Mouse (Mus musculus) hematopoietic stem cell, adult 5-6 weeks (primary cell): Measurements from ENCODE around the gene Ptges3l. TPM values are rescaled to one million over a fixed set of nuclear protein-coding genes. Genes with fewer than 3 reads are reported as not detected.
"Not testable (repeated sequence)": the region's sequence is repeated elsewhere in the genome, so short reads cannot be mapped to it uniquely, and the experiment has no call there.

Experiments
- ATAC-seq, 2 experiments: fragments of 125-278 bp in 1 of 2; replicated peaks in 1 of 2; 2 replicates each; pipeline ENCODE4 v1.8.0; 2016 to 2017; ENCODE audit warnings: inconsistent platforms in 2 of 2, mild to moderate bottlenecking in 2 of 2, moderate number of reproducible peaks in 2 of 2, low read depth in 1 of 2, moderate TSS enrichment in 1 of 2; ENCODE audit not compliant: low FRiP score in 2 of 2, poor library complexity in 2 of 2, severe bottlenecking in 2 of 2, insufficient read depth in 1 of 2, low TSS enrichment in 1 of 2
- total RNA-seq: library from RNA; stranded (forward); fragments of 172-1452, 232-1000 nt; gene quantifications from 2 replicates; pipeline ENCODE4 v1.2.3, GENCODE M21; 2017

The Ptges3l gene
- total RNA-seq, result 1.0 TPM in 1 of 2 replicates, not detected in the other

DNA sequence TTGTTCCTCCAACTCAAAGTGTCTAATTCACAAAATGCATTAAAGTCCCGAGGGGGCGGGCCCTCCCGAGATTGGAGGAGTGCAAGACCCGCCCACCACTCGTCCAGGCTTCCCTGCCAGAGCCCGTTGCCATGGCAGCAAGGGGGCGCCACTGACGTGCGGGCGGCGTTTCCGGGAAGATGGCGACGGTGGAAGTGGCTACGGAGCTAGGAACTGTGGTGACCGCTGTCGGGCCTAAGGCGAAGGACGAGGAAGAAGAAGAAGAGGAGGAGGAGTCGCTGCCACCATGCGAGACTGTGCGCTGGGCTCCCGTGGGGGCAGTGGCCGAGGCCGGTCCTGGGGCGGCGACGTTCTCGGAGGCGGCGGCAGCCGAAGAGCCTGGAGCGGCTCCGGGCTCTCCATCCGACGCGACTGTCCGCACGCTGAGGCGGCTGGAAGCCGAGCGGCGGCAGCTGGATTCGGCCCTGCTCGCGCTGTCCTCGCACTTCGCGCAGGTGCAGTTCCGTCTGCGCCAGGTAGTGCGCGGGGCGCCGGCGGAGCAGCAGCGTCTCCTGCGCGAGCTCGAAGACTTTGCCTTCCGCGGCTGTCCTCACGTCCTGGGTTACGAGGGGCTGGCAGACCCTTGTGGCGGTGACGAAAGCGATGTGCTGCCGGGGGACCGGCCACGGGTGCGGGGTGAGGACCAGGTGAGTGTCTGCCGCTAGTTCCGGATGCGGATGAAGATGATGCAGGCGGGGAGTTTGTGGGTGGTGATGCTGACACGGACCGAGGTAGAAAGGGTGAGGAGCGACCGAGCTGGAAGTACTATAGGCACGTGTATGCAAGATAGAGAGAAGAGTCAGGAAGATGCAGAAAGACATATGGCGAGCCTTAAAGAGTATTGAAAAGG, at the start of gene Ptges3l, which contains the start of gene Rundc1:
TSS of gene Ptges3l (minus strand) at position 409 of the 889 bp plus-strand sequence.
TSS of gene Rundc1 (plus strand) at position 161 of the 889 bp plus-strand sequence.
- ATAC-seq, result peak; percentile 97 to 98

DNA sequence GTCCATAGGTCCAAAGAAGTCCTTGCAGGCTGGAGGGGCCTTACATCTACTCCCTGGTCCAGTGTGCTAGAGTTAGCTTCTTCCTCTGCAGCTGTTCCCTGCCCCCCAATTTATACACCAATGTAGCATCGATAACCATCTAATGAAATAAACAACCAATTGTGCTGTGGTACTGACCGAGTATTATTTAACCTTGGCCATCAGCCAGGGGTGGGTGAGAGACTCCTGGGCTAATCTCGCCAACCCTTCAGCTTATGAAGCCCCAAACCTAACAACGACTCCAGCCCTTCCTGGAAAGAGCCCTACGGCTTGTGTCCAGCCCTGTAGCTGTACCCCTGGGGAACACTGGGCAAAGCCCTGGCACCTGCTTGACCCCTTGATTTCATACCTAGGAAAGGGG, 49.2 kb upstream of the Ptges3l start:
- ATAC-seq, result no peak

DNA sequence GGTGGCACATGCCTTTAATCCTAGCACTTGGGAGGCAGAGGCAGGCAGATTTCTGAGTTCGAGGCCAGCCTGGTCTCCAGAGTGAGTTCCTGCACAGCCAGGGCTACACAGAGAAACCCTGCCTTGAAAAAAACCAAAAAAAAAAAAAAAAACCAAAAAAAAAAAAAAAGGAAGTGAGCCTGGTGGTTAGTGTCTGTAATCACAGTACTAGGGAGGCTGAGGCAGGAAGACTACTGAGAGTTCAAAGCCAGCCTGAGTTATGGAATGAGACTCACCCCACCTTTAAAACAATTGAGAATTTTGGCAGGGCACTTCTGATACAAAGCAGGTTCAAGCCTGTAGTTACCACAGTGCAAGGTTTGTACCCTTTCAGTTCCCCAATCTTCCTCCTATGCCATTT, 48.6 kb upstream of the Ptges3l start:
- ATAC-seq, result not testable (repeated sequence)

DNA sequence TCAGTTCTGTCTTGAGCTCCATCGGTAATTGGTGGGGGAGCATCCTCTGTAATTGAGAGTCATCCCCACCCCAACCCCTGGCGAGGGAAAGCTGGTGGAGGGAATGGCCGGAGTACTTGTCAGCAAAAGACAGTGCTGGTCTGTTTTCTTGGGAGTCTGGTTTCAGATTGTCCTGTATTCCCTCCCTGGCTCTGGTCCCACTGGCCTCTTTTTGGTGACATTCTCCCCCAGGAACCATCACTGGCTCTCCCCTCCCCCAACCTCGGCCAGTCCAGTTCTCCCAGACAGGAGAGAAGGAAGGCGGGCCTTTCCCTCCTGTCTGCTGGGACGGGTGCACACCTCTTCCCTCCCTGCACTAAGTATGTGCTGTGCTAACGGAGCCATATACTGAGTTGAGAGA, 47.2 kb upstream of the Ptges3l start:
- ATAC-seq, result no peak

DNA sequence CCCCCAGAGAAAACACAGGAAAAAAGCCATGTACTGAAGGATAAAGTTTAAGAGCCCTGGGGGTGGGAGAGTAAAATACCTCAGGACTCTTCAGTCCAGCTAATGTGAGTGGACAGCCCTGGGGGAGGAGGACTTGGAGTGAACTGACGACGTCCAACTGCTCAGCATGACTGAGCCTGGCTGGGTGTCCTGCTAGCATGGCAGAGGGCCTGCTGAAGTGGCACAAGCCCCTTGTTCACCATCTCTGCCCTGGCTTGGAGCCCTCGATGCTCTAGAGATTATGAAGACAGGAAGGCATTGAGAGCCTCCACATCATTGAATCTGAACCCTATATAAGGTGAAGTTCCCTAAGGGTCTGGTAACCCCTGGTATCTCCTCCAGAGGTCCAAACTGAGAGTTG, 46.8 kb upstream of the Ptges3l start:
- ATAC-seq, result no peak

DNA sequence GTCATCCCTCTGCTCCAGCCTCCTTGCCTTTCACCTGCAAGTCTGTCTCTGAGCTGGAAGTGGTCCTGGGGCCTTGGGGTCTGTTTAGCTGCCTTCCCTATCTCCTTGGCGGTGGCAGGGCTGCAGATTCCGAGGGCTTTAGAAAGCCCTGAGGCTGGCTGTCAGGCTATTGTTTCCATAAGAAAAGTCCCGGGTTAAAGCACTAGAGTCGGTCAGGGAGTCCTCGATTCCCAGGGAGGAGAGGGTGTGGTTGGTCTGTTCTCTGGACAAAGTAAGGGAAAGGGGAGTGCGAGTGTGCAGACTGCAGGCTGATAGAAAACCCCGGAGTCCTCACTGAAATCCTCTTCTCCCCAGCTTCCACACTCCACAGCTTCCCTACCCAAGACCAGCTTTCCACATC, 45.1 kb upstream of the Ptges3l start:
- ATAC-seq, result no peak

DNA sequence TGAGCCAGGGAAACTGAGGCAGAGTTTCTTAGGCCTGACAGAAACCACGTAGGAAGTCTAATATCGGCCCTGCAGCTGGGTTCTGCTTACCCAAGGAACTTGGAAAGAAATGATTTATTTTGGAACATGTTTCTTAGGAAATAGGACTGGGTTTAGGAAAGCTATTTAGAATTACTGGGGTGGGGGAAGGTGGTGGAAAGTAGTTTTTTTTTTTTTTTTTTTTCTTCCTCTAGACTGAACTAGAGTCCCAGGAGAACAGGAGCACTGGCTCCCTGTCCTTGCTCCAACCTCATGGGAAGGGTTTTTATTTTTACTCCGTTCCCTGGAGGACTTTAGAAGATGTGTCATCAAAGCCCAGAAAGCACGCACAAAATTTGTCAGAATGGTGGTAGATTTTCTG, 44.0 kb upstream of the Ptges3l start:
- ATAC-seq, result no peak

DNA sequence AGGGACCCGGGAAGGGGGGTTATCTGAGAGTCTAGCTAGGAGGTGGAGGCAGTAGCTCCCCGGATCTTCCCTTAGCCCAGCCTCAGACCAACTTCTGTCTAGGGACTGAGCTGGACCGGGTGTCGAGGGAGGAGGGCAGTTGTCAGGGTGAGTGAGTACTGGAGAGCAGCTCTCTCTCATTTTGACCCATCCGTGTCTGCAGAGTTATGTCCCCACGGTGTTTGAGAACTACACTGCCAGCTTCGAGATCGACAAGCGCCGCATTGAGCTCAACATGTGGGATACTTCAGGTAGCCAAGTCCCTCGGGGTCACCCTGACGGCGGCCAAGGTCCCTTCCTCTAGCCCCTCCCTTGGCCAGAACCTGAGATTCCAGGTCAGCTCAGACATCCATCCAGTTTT, 43.6 kb upstream of the Ptges3l start:
- no peak for ATAC-seq

DNA sequence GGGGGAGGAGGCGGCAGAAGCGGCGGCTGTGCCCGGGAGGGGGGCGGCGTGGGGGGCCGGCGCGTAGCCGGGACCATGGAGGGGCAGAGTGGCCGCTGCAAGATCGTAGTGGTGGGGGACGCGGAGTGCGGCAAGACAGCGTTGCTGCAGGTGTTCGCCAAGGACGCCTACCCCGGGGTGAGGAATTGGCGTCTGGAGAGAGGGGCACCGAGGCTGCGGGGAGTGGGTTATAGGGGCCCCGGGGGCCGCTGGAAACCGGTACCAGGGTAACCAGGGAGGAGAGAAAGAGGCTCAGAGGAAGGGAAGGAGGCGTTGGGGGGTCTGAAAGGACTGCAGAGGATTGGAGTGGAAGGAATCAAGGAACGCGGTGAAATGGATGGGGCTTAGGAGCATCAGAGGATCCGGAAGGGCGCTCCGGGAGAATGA, 43.1 kb upstream of the Ptges3l start:
- ATAC-seq, result no peak

DNA sequence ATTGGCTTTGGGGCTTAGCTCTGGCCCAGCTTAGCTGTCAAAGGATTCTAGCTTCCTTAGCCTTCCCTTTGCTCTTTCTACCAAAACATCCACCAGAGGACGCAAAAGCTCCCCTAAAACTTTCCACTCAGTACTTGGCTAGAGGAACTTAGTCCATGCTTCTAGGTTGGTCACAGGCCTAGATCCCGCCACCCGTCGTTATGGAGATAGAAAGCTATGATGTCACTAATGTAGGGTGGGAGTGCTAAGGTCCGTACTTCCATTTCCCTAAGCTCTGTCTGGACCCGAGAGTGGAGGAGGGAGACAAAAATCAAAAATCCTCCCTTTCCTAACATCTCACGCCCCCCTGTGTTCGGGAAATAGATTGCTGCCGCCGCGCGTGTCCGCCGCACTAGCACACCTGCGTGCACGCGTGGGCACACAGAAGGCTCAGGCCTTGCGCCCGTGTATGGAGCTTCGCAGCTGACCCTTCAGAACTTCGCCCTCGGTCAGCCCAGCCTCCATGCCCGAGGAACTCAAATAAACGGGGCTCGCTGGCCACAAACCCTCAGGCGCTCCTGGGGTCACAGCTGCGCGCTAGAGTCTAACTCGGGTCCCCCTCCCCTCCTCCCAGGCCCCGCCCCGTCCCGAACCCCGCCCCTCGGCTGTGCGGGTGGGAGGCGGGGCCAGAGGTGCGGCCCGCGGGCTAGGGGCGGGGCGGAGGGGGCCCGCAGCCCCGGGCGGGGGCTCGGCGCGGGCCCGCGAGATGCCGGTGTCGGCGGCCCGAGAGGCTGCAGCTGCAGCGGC, 42.5 kb upstream of the Ptges3l start:
- peak; percentile 17 to 19; a peak in 2 of 4 replicates for ATAC-seq

DNA sequence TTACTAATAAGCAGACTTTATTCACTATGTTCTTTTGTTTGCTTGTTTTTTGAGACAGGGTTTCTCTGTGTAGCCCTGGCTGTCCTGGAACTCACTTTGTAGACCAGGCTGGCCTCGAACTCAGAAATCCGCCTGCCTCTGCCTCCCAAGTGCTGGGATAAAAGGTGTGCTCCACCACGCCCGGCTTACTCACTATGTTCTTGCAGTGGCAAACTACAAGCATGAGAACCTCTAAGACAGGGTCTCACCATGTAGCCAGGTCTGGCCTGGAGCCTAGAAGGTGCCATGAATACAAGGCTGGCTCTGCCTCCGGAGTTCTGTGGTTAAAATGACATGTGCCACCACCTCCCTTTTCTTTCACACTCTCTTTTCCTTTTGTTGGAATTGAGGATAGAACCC, 41.4 kb upstream of the Ptges3l start:
- ATAC-seq, result not testable (repeated sequence)

DNA sequence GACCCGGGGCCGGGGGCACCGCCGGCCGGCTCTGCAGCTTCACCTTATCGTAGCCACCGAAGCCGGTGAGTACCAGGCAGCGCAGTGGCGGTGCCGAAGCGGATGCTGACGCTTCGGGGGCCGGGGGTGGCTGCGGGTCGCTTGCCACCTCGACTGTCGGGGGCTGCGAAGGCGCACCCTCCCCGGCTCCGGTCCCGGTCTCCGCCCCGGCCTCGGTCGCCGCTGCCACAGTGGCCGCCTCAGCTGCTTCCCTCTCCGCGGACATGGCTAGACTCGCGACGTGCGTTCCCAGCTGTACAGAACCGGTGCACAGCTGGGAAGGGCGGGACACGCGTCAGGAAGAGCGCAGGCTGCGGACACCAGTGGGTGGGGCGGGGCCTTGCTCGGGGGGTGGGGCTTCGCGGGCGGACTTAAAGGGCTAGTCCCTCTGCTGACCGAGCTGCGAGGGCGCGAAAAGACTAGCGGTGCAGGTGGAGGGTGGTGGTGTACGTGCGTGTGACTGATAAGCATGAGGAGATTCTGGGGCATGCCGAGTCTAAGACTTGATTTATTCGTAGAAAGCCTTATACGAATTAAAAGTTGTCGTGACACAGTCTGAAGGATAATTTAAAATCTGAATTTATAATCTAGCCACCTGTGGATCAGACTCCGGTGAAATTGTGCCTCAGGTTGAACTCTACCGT, 40.9 kb upstream of the Ptges3l start, which contains the start of gene Vat1:
TSS of gene Vat1 (minus strand) at position 362 of the 683 bp plus-strand sequence.
- peak; percentile 6 to 25; a peak in 1 of 4 replicates for ATAC-seq

DNA sequence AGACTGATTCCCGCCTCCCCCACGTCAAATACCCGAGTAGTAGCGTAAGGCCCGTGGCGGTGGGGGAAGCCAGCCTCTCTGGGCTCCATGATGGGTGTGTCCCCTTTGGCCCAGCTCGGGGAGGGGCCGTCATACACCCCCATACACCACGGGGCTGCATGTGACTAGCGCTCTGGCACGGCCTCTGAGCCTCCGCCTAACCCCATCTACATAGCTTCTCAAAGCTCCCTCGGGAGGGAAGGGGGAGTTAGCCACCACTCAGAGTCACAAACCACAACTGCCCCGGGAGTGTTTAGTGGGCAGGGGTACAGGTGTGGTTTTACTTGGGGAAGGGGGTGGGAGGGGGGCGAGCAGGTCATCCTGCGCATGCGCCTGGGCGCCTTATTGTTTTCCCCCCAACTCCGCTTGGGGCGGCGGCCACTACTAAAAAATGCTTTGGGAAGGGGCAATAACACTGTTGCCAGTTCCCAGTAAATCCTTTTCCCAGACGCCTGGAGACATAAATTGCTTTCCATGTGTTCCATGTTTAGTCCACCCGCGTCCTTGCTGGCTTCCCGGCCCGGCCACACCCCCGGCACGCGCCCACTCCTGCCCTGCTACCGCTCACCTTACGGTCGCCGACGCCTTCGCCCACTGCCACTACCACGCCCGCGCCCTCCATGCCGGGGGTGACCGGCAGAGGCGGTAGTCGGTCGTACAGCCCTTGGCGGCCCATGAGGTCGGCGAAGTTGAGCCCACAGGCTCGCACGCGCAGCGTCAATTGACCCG, 40.2 kb upstream of the Ptges3l start:
- peak; percentile 18 to 44; a peak in 3 of 4 replicates for ATAC-seq

DNA sequence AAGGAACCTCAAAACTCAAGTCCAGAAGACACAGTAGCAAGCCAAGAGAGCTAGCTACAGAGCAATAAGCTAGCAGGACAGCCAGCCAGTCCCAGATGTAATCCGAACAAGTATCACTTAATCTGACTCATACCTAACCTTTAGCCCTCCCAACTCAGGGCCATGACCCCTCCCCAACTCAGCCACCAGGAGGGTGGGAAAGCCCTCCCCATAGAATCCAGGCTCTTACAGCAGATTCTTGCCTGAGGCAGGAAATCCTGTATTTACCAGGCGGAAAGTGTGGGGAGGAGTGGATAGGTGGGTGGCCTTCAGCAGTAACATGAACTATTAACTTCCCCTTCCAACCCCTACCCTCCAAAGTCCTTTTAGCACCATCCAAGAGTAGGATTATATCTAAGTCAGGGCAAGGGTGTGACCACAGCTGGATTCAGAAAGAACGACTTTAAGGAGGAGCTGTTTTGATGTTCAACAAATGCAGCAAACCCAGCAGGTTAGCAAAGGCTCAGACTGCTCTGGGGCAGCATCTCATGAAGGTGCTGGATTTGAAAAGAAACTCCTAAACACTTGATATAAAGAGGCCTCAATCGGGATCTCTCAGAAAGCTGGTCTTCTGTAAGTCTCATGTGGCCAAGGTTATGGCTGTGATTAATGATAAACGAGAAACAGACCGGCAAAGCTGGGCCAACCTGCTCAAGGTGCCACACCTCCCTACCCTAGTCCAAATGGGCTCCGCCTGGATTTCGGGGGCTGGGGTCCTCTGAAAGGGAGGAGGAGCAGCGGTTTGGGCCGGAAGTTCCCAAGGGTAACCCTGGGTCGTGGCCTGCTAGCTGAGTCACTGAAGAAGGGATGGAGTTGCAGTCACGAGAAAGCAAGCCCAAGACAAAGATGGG, 39.3 kb upstream of the Ptges3l start, which contains the start of gene Rnd2:
TSS of gene Rnd2 (plus strand) at position 789 of the 890 bp plus-strand sequence.
- ATAC-seq, result peak; percentile 1 to 18; a peak in 2 of 4 replicates

DNA sequence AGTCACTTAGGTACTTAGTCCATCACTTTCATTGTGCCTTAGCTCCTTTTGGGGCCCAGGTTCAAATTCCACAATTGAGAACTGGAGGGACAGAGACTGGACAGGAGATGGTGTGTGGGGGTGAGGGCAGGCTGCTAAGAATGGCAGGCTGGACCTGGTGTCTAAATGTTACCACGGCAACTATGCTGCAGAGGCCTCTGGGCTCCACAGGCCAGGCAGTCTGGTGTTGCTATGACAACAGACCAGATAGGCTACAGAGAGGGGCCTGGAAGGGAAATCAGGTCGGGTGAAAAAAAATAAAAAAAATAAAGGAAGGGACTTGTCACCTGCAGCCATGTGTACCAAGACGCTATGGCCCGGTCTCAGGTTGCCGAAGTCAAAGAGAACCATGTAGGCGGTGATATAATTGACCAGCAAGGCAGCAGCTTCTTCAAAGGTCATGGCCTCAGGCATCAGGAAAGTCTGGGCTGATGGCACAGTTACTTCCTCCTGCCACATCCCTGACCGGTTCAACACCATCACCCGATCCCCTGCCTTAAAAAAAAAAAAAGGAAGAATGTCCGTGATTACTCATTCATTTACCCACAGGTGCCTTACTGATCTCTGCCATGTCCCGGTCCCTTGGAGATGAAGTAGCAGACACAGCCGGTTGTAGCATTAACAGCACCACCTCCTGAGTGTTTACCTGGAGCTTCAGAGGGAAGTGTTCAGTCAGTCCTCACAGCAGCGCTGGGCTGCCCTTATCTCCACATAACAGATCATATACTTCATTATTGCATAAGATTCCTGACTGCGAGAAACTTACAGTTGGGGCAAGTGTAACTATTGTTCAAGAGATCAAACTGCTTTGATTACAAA, 37.7 kb upstream of the Ptges3l start:
- no peak; a peak in 1 of 4 replicates for ATAC-seq
